Mouse (Mus musculus) ES-Bruce4 (cell line): ENCODE measurements around the gene Fhit. TPM values are rescaled to one million over a fixed set of nuclear protein-coding genes. Genes with fewer than 3 reads are reported as not detected.
"Not testable (repeated sequence)": the region's sequence is repeated elsewhere in the genome, so short reads cannot be mapped to it uniquely, and the experiment has no call there.

Source experiments
- H3K27ac ChIP-seq: 2 replicates; pipeline ENCODE4 v1.5.1; 2012; ENCODE audit warnings: low read length, inconsistent platforms; ENCODE audit not compliant: insufficient read depth
- H3K27me3 ChIP-seq: 2 replicates; pipeline ENCODE4 v1.6.1; 2012; ENCODE audit warnings: mild to moderate bottlenecking, low read length, inconsistent platforms; ENCODE audit not compliant: control insufficient read depth, poor library complexity, insufficient read depth, severe bottlenecking
- H3K36me3 ChIP-seq: 2 replicates; pipeline ENCODE4 v1.6.1; 2012; ENCODE audit warnings: inconsistent platforms, mild to moderate bottlenecking, low read length, moderate library complexity; ENCODE audit not compliant: control insufficient read depth, poor library complexity, insufficient read depth, severe bottlenecking
- H3K4me1 ChIP-seq: one replicate; pipeline ENCODE4 v1.8.1; 2011; ENCODE audit warnings: low read length; ENCODE audit not compliant: control insufficient read depth, insufficient read depth
- H3K4me3 ChIP-seq: 2 replicates; pipeline ENCODE4 v1.5.1; 2011; ENCODE audit warnings: low read depth, mild to moderate bottlenecking, low read length
- H3K9ac ChIP-seq: 2 replicates; pipeline ENCODE4 v1.6.1; 2012; ENCODE audit warnings: low read depth, mild to moderate bottlenecking, inconsistent platforms; ENCODE audit not compliant: poor library complexity, severe bottlenecking
- H3K9me3 ChIP-seq: replicated peaks from 2 replicates; pipeline ENCODE4 v1.6.1; 2012; ENCODE audit warnings: mild to moderate bottlenecking, low read length, inconsistent platforms; ENCODE audit not compliant: control insufficient read depth, poor library complexity, insufficient read depth, severe bottlenecking
- CTCF ChIP-seq: IDR thresholded peaks from one replicate; pipeline ENCODE4 v1.8.1; 2011; ENCODE audit warnings: low read depth, low read length
- EP300 ChIP-seq: IDR thresholded peaks from 2 replicates; pipeline ENCODE4 v1.6.1; 2011; ENCODE audit warnings: low read depth, low read length; ENCODE audit not compliant: insufficient read depth
- POLR2A ChIP-seq: IDR thresholded peaks from one replicate; pipeline ENCODE4 v1.8.1; 2011; ENCODE audit warnings: low read length; ENCODE audit not compliant: insufficient read depth
- polyA plus RNA-seq: library from polyadenylated mRNA; stranded (reverse); fragments of >200 nt; gene quantifications from 2 replicates; pipeline ENCODE4 v1.2.4, GENCODE M21; 2011; ENCODE audit warnings: low read depth; ENCODE audit not compliant: missing spikeins, insufficient read depth, insufficient read length

Fhit gene
- polyA plus RNA-seq, 1 experiment: not detected

DNA sequence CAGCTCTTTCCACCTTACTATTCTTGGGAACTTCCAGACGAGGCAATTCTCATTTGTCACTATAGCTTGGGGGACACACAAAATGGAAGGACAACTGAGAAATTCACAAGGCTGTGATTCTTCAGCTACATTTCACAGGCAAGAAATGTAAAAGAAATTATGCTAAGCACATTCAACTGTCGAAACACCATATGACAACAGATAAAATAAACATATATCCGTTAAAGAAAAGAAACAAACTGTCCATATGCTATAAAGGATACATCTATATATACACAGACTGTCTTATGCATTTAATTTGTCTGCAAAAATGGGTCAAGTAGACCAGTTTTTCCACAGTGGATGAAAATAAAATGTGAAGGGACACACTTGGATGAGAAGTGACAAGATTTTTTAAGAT lies 76.2 kb downstream of the Fhit start:
- TF ChIP-seq EP300 (no peak), CTCF (no peak), POLR2A (no peak)
- H3K27me3 ChIP-seq: no peaks in the 10 kb centered on the region
- no peaks in the 10 kb centered on the region for H3K9me3 ChIP-seq
- H3K4me1 ChIP-seq: no peaks in the 10 kb centered on the region
- H3K4me3 ChIP-seq: no peak overlapping the region
- no peaks in the 10 kb centered on the region for H3K36me3 ChIP-seq
- no peak overlapping the region for H3K9ac ChIP-seq
- no peak overlapping the region for H3K27ac ChIP-seq

DNA sequence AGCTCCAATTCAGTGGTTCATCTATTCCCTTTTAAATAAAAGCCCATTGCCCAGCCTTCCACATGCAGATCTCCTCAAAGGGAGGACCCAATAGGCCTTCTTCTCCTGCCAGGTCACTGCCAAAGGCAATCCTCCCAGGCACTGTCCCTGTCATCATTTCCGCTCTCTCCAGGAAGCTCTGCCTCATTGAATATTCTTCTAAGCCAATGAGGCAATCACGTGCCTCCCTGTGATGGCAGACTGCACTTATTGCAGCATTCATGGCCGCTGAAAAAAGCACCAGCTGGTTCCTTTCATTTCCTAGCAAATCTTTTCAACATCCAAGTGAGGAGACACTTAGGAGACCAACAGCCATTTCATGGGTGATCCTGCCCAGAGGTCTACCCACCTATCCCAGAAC lies 77.9 kb downstream of the Fhit start:
- no peaks in the 10 kb centered on the region for H3K4me1 ChIP-seq
- no peak for TF ChIP-seq CTCF
- no peak for TF ChIP-seq POLR2A
- TF ChIP-seq EP300: no peak
- no peaks in the 10 kb centered on the region for H3K36me3 ChIP-seq
- H3K27me3 ChIP-seq: no peaks in the 10 kb centered on the region
- H3K9ac ChIP-seq: no peak overlapping the region
- no peak overlapping the region for H3K4me3 ChIP-seq
- no peaks in the 10 kb centered on the region for H3K9me3 ChIP-seq
- no peak overlapping the region for H3K27ac ChIP-seq

DNA sequence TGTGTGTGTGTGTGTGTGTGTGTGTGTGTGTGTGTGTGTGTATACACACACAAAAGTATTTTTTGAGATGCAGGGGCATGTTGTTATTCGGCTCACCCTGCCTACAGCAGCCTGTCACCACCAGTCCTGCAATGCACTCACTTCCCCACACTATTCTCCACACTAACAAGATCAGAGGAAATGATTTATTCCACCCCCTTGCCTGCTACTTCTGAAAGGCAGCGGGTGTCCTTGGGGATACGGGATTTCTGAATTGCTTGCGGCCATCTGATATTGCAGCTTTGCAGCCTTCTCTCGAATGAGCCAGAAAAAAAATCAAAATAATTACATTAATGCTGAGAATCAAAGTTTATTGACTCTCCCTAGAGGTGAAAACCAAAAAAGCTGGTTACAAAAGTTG lies 78.4 kb downstream of the Fhit start:
- no peaks in the 10 kb centered on the region for H3K4me1 ChIP-seq
- H3K9me3 ChIP-seq: no peaks in the 10 kb centered on the region
- H3K4me3 ChIP-seq: no peak overlapping the region
- H3K27me3 ChIP-seq: no peaks in the 10 kb centered on the region
- no peaks in the 10 kb centered on the region for H3K36me3 ChIP-seq
- TF ChIP-seq POLR2A (no peak), CTCF (no peak), EP300 (no peak)
- no peak overlapping the region for H3K9ac ChIP-seq
- no peak overlapping the region for H3K27ac ChIP-seq

DNA sequence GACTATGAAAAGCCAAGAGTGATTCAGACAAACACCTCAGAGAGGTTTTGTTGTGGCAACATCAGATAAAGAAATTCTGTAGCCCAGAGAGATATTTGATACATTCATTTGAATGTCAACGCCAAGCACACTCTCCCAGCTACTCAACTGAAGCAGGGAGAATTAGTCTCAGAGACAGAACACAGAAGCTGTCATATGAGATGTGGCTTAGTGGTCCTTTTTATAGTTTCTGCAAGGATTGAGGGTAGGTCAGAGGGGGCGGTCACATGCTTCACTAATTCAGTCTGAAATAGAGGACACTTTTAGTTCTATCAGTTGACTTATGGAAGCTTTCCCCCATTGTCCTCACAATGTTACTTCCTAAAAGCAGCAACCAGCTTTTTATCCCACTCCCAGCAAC lies 98.2 kb downstream of the Fhit start:
- Histone ChIP-seq H3K4me1 (no peaks in the 10 kb centered on the region), H3K27ac (no peak overlapping the region), H3K4me3 (no peak overlapping the region), H3K9ac (no peak overlapping the region), H3K27me3 (no peaks in the 10 kb centered on the region), H3K36me3 (no peaks in the 10 kb centered on the region), H3K9me3 (no peaks in the 10 kb centered on the region)
- no peak for TF ChIP-seq EP300
- no peak for TF ChIP-seq CTCF
- no peak for TF ChIP-seq POLR2A

- Histone ChIP-seq H3K9ac (no peak overlapping the region), H3K27ac (no peak overlapping the region), H3K4me3 (no peak overlapping the region), H3K36me3 (no peaks in the 10 kb centered on the region), H3K4me1 (no peaks in the 10 kb centered on the region), H3K9me3 (no peaks in the 10 kb centered on the region), H3K27me3 (no peaks in the 10 kb centered on the region)
- no peak for TF ChIP-seq EP300
- no peak for TF ChIP-seq POLR2A
- TF ChIP-seq CTCF: no peak
Observed at GRCm38 (mm10) chr14:11060221-11060620, 101.6 kb downstream of the Fhit start.

GRCm38 (mm10) chr14:11039503-11040300 lies 122.1 kb downstream of the Fhit start:
- not testable (repeated sequence) for H3K36me3 ChIP-seq, H3K9me3 ChIP-seq, H3K4me1 ChIP-seq, H3K4me3 ChIP-seq, H3K27me3 ChIP-seq, H3K9ac ChIP-seq
- peak overlapping the region; percentile 36; the same call in 1 of the 2 replicates for H3K27ac ChIP-seq
